Mouse (Mus musculus) lung, postnatal 36 days (tissue): ENCODE data around the gene Gm4881.

Experiments
- DNase-seq: peaks from one replicate; pipeline ENCODE4 v3.0.0; 2022; ENCODE audit warnings: mixed read lengths

Gene Gm4881

DNA sequence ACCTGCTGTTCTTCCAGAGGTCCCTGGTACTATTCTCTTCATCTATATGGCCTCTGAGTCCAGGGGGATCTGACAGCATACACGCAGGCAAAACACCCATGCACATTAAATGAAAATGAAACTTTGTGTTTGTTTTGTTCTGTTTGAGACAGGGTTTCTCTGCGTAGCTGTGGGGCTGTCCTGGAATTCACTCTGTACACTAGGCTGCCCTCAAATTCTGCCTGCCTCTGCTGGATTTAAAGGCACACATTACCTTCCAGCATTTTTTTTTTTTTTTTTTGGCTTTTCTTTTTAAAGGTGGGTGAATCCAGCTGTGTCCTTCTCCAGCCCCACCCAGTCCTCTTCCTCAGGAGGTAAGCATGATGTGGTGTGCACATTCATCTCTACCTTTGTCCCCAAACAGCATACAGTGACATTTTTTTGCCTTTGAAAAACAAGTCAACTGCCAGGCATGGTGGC, 52.1 kb downstream of the Gm4881 start:
- no peak for DNase-seq

- no peak for DNase-seq
These were observed 52.8 kb downstream of the Gm4881 start for GRCm38 (mm10) chr7:24891241-24892124.

GRCm38 (mm10) chr7:24890281-24891216, 53.7 kb downstream of the Gm4881 start:
- DNase-seq = peak; percentile 91

DNA sequence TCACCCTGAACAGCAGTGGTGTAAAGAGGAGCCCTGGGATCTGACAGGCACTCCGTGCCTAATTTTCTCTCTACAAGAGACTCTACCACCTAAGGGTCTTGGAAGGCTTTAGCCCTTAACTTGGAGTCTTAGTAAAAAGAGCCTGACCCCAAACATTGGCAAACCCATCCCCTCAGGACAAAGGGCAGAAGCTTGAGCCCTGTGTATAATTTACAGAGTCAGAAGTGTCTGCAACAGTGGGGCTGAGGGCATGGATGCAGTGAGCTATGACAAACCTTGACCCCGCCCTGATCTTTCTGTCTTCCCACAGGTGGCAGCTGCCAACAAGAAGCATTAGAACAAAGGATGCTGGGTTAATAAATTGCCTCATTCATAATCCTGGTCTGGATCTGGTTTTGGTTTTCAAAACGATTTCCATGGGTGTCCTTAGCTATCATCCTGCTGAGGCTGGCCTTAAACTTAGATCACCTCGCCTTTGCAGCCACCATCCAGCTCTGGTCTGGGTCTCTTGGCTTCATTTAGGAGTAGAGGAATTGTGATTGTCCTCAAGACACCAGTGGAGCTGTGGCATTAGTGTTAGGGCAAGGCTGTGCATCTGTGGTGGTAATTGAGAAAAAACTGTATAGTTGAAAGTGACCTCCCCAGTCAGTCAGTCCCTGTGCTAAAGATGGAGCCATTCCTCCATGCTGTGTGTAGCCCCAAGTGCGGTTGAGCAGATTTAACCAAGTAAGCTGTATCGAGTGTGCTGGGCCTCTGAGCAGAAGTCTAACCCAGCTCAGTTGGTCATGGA, 54.7 kb downstream of the Gm4881 start:
- no peak for DNase-seq

DNA sequence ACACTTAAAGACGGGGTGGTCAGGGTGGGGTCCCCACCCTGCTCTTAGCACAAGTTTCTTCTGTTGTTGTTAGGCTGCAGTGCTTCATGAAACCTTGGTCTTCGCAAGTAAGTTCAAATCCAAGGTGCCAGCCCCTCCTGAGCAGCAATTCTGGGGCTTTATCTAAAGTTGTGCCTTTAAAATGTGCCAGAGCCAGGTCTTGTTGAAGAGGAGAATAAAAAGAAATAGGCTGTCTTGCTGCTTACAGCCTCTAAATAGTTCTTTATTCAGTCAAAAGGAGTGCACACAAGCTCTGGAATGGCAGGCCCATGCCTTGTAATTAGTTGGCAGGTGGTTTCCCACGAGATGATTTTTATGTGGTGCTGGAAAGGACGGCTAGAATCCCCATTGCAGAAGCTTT, 57.2 kb downstream of the Gm4881 start:
- no peak for DNase-seq

DNA sequence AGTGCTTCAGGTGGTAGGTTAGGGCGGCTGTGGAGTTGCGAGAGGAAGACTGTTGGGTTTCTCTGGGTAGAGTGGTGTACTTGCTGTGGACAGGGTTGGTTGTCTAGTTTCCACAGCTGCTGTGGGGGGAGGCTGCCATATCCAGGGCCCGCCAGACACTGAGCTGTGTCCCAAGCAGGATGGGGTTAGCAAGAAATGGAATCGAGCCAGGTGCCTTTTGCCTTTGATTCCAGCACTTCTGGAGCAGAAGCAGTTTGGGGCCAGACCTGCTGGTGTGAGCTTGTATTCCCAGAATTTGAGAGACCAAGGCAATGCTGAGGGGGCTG, 58.0 kb downstream of the Gm4881 start:
- DNase-seq = no peak

DNA sequence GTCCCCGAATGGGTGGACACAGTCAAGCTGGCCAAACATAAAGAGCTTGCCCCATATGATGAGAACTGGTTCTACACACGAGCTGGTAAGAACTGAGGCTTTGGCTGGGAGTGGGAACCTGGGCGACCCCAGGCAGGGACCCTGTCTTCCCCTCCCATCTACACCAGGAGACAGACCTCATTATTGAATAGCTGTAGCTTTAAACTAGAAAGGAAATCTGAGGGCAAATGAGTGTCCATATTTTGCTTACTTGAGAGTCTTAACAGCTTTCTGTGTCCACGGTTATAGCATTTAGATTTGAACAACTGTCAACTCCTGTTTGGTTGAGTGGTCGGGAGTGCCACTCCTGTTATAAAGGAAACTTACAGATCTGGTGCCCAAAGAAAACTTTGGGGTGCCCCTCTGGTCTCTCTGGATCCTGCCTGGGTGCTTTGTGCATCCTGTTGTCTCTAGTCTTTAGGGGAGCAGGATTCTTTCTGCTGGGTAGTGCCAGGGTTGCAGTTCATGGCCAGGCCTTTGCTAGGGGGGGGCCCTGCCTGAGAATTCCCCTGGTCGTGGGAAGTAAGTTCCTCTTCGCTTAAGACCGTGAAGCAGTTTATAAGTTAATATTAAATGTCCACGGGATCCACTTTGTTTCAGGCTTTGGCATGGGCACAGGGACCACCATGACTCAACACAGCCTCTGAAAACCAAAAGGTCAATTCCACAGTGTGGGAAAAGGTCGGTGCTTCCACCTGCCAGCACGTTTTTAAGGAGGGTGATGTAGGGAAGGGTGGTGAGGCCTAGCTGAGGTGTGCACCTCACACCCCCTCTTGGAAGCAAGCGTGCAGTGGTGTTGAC, 58.6 kb downstream of the Gm4881 start:
- DNase-seq = no peak

GRCm38 (mm10) chr7:24884693-24885291, 59.5 kb downstream of the Gm4881 start:
- DNase-seq = peak; percentile 32

- peak; percentile 100 for DNase-seq
These were observed 60.2 kb downstream of the Gm4881 start, which contains the start of gene Rps19 for GRCm38 (mm10) chr7:24883896-24884692. Rps19 (plus strand) TSS chr7:24884371.

DNA sequence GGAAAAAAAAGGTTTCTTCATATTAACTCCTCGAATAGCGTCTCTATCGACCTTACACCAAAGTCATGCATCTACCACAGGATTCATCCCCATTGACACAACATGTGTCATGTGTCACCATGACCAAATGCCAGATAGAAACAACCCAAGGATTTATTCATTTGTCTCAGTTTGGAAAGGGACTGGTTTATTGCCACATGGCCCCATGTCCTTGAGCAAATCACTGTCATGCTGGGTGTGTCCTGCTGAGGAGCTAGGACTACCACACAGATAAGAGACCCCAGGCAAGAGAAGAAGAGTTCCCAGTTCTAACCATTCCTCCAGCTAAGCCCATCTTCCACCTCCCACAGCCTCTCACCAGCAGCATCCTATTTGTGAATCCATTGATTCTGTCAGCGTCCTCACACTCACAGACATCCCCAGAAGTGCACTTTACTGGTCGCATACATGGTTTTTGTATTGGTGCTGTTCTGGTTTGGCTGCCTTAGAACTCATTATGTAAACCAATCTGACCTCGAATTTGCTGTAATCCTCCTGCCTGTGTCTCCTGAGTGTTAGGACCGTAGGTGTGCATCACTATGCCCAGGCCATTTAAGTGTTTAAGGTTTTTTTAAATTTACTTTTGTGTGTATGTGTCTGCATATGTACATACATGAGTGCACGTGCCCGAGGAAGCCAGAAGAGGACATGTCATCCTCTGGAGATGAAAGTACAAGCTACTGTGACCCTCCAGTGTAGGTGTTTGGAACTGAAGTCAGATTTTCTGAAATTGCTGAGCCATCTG, 61.7 kb downstream of the Gm4881 start:
- no peak for DNase-seq

DNA sequence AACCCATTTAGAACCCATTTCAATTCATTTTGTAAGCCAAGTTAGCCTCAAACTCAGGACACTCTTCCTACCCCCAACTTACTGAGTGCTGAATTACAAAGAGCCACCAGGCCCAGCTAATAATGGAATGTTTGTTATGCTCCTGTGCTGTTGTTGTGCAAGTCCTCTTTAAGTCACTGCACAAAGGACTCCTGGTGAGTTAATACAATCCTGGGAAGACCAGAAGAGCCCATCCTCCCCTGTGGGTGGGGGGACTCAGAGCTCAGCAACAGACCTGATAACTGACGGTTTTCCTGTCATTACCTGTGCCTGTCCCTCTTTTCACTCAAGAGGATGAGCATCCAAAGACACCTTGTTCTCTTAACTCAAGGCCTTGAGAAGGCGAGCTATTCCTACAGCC, 64.7 kb downstream of the Gm4881 start:
- DNase-seq = no peak

DNA sequence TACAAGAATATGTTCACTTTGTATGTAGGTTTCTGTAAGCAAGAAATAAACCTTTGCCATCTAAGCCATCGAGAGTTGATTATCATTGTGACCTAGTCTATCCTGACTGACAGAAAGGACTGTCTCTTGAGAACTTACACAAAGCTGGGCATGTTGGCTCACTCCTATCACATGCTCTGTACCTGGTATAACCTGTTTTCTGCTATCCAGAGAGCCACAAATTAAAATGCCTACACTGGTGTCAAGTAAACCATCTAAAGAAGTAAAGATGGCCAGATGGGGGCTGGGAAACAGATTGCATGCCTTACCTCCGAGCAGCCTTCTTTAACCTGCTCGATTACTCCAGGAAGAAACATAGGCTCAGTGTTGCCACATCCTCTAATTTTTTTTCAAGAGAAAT, 66.7 kb downstream of the Gm4881 start:
- no peak for DNase-seq
